Mouse (Mus musculus) spleen, adult 18-20 months (tissue): Measurements from ENCODE around the gene Rfx2.

ENCODE experiments used
- DNase-seq, 2 experiments: peaks; one replicate each; pipeline ENCODE4 v3.0.0; 2022; ENCODE audit warnings: mixed read lengths in 2 of 2

The Rfx2 gene

GRCm38 (mm10) chr17:56751404-56752072 is 79.3 kb downstream of the Rfx2 start:
- no peak for DNase-seq

- no peak for DNase-seq
These were observed 86.6 kb downstream of the Rfx2 start for GRCm38 (mm10) chr17:56744173-56744572.

- DNase-seq = no peak
These were observed 90.0 kb downstream of the Rfx2 start for GRCm38 (mm10) chr17:56740788-56741160.

- no peak for DNase-seq
These were observed 90.6 kb downstream of the Rfx2 start for GRCm38 (mm10) chr17:56740118-56740787.

- no peak for DNase-seq
These were observed 92.6 kb downstream of the Rfx2 start for GRCm38 (mm10) chr17:56738221-56738620.

- DNase-seq = no peak
These were observed 94.3 kb downstream of the Rfx2 start for GRCm38 (mm10) chr17:56736534-56736933.

- no peak for DNase-seq
These were observed 101.2 kb downstream of the Rfx2 start for GRCm38 (mm10) chr17:56729656-56730055.

- DNase-seq = no peak
These were observed 101.7 kb downstream of the Rfx2 start for GRCm38 (mm10) chr17:56729151-56729550.

- no peak for DNase-seq
These were observed 102.7 kb downstream of the Rfx2 start for GRCm38 (mm10) chr17:56728117-56728516.

GRCm38 (mm10) chr17:56727659-56728058 is 103.2 kb downstream of the Rfx2 start:
- DNase-seq = no peak

- DNase-seq = no peak
These were observed 103.7 kb downstream of the Rfx2 start for GRCm38 (mm10) chr17:56727029-56727649.
